Mouse (Mus musculus): ENCODE results near the gene 4930412O13Rik. TPM values are rescaled to one million over a fixed set of nuclear protein-coding genes. Genes with fewer than 3 reads are reported as not detected.

The 4930412O13Rik gene
- polyA plus RNA-seq, 1 experiment from 2014 or later = not detected

GRCm38 (mm10) chr2:9926905-9927283 lies 45.8 kb downstream of the 4930412O13Rik start:
- H3K9me3 ChIP-seq = no peaks in the 10 kb centered on the region

More at GRCm38 (mm10) chr2:9926905-9927283, 45.8 kb downstream of the 4930412O13Rik start:
- no peaks in the 10 kb centered on the region for H3K36me3 ChIP-seq
- H3K27ac ChIP-seq = no peak overlapping the region
- H3K9ac ChIP-seq = no peak overlapping the region
- H3K27me3 ChIP-seq (replicated peaks) = no peaks in the 10 kb centered on the region
- ATAC-seq = no peak
- H3K4me3 ChIP-seq (replicated peaks) = no peak overlapping the region
- H3K4me1 ChIP-seq (replicated peaks) = no peaks in the 10 kb centered on the region
- no peak overlapping the region for H3K4me2 ChIP-seq (replicated peaks)
- WGBS = 69% methylated on average over 4 of the region's 4 CpGs

Other genes with a start within 250 kb of the 4930412O13Rik start
- gene 9230102O04Rik, start 8.3 kb downstream of the 4930412O13Rik start, polyA plus RNA-seq (2015; fragmentation: Nextera tagmentation; extraction: Ambion mirVana) = not detected in 2 replicates
- 2.3 and 2.6 TPM in 2 replicates for gene Gata3, start 8.8 kb downstream of the 4930412O13Rik start, polyA plus RNA-seq (2015; fragmentation: Nextera tagmentation; extraction: Ambion mirVana)
- gene Taf3, start 167.3 kb downstream of the 4930412O13Rik start, polyA plus RNA-seq (2015; fragmentation: Nextera tagmentation; extraction: Ambion mirVana) = 11.1 and 11.3 TPM in 2 replicates
- 836 and 873 TPM in 2 replicates for gene Atp5c1, start 199.3 kb downstream of the 4930412O13Rik start, polyA plus RNA-seq (2015; fragmentation: Nextera tagmentation; extraction: Ambion mirVana)
- gene Kin, start 199.3 kb downstream of the 4930412O13Rik start, polyA plus RNA-seq (2015; fragmentation: Nextera tagmentation; extraction: Ambion mirVana) = 22.4 and 26.4 TPM in 2 replicates